Mouse (Mus musculus): ENCODE measurements around the gene Xylt1. TPM values are rescaled to one million over a fixed set of nuclear protein-coding genes. Genes with fewer than 3 reads are reported as not detected.

Xylt1 gene
- total and polyA plus RNA-seq, 3 experiments, result 9.0 to 13.3 TPM; not detected in 1

- TF ChIP-seq MAFK (IDR thresholded peaks at IDR 0.05; ENCODE audit: borderline replicate concordance, low read depth, low read length) (no peak), TCF12 (IDR thresholded peaks at IDR 0.05; ENCODE audit: low read depth, low read length) (no peak), GATA1 (IDR thresholded peaks at IDR 0.05; ENCODE audit: low read depth, low read length) (no peak)
These were observed 85.4 kb downstream of the Xylt1 start (continued) for GRCm38 (mm10) chr7:117466006-117466780.

GRCm38 (mm10) chr7:117470243-117470802 lies 89.5 kb downstream of the Xylt1 start:
- peak; percentile 17 for DNase-seq (ENCODE audit: low read depth, low spot score)
- no peak overlapping the region for H3K9ac ChIP-seq (ENCODE audit: control insufficient read depth, low read depth, low read length, poor library complexity, severe bottlenecking)
- TF ChIP-seq MEF2A (IDR thresholded peaks at IDR 0.05; ENCODE audit: extremely low read depth, insufficient replicate concordance, low read depth, low read length, poor library complexity, severe bottlenecking) (no peak), RAD21 (IDR thresholded peaks at IDR 0.05; ENCODE audit: low read depth, low read length) (no peak), CHD1 (IDR thresholded peaks at IDR 0.05; ENCODE audit: low read depth, low read length) (no peak), MYB (IDR thresholded peaks at IDR 0.05; ENCODE audit: low read depth, low read length) (no peak), TBP (IDR thresholded peaks at IDR 0.05; ENCODE audit: low read depth, low read length) (no peak)
- no peak overlapping the region for H3K4me3 ChIP-seq (ENCODE audit: control insufficient read depth in 1 of 2, insufficient read depth in 1 of 2, low read depth in 2 of 2, low read length in 2 of 2)
- H3K79me2 ChIP-seq (ENCODE audit: control insufficient read depth, insufficient read depth, low read length, poor library complexity), result 0 out of 2 replicates have a peak, but pooled peaks cover 1% of the 10 kb centered on the region
- H3K27ac ChIP-seq (ENCODE audit: control insufficient read depth, low read depth, low read length), result no peak overlapping the region
- no peaks in the 10 kb centered on the region; a peak in 2 of 4 replicates for H3K36me3 ChIP-seq (ENCODE audit: control insufficient read depth in 1 of 2, insufficient read depth in 2 of 2, low read length in 2 of 2)
- no peaks in the 10 kb centered on the region for H3K9me3 ChIP-seq (replicated peaks; ENCODE audit: insufficient read depth, low read length)
- H3K4me1 ChIP-seq (ENCODE audit: control insufficient read depth in 1 of 2, insufficient read depth in 2 of 2, low read length in 2 of 2), result no peaks in the 10 kb centered on the region
- H3K27me3 ChIP-seq (ENCODE audit: control insufficient read depth in 1 of 2, insufficient read depth in 2 of 2, low read length in 2 of 2), result no peaks in the 10 kb centered on the region

DNA sequence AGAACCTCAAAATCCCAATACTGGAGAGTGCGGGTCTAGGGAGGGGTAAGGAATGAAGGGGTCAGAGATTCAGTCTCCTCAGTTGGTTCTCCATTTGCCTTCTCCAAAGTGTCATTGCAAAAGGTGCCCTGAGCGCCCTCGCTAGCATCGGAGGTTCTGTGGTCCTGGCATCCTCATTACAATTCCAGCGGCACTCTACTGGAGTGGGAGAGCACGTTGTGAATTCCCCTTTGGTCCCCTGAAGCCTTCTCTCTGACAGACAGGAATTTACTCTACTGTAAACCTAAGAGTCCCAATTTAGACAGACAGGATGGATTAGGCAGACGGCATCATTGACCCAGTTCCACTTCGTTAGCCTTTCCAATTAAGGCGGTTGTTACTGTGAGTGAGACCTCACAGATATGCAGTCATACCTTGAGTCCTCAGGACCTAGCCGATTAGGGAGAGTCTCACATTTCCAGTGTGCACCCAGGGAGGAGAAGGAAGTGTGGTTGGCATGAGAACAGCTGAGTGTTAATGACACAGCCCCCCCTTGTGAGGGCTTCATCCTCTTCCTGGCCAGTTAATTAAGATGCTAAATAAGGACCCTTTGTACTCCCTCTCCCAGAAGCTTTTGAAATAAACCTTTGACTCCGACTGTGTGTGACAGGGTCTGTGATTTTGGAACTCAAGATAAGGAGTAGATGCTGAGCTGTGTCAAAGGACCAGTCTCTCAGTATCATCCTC lies 91.4 kb downstream of the Xylt1 start:
- 0 out of 2 replicates have a peak, but pooled peaks cover 1% of the 10 kb centered on the region for H3K79me2 ChIP-seq (ENCODE audit: control insufficient read depth, insufficient read depth, low read length, poor library complexity)
- no peak for DNase-seq (ENCODE audit: low read depth, low spot score)
- no peak overlapping the region for H3K27ac ChIP-seq (ENCODE audit: control insufficient read depth, low read depth, low read length)
- no peaks in the 10 kb centered on the region for H3K27me3 ChIP-seq (ENCODE audit: control insufficient read depth in 1 of 2, insufficient read depth in 2 of 2, low read length in 2 of 2)
- no peak overlapping the region for H3K4me3 ChIP-seq (ENCODE audit: control insufficient read depth in 1 of 2, insufficient read depth in 1 of 2, low read depth in 2 of 2, low read length in 2 of 2)
- H3K9ac ChIP-seq (ENCODE audit: control insufficient read depth, low read depth, low read length, poor library complexity, severe bottlenecking), result no peak overlapping the region
- no peak for TF ChIP-seq EP300 (IDR thresholded peaks at IDR 0.05; ENCODE audit: low read depth in 1 of 2, low read length in 2 of 2)
- no peak for TF ChIP-seq BHLHE40 (IDR thresholded peaks at IDR 0.05; ENCODE audit: borderline replicate concordance, low read depth, low read length)
- TF ChIP-seq TBP (IDR thresholded peaks at IDR 0.05; ENCODE audit: low read depth, low read length), result no peak
- TF ChIP-seq SIN3A (IDR thresholded peaks at IDR 0.05; ENCODE audit: low read length), result no peak
- H3K36me3 ChIP-seq (ENCODE audit: control insufficient read depth in 1 of 2, insufficient read depth in 2 of 2, low read length in 2 of 2), result peaks cover 0 to under 1% of the 10 kb centered on the region in 2 experiments; a peak in 2 of 4 replicates
- H3K9me3 ChIP-seq (replicated peaks; ENCODE audit: insufficient read depth, low read length), result no peaks in the 10 kb centered on the region
- H3K4me1 ChIP-seq (ENCODE audit: control insufficient read depth in 1 of 2, insufficient read depth in 2 of 2, low read length in 2 of 2), result no peaks in the 10 kb centered on the region

Measured in MEL (cell line).